Mouse (Mus musculus): Measurements from ENCODE around the gene Tnf.

The Tnf gene

GRCm38 (mm10) chr17:35201787-35202186 lies at the start of gene Tnf:
TSS of gene Tnf (minus strand) at chr17:35202007.
- no peak for DNase-seq (ENCODE audit: low read depth)

GRCm38 (mm10) chr17:35251162-35251719 lies 49.4 kb upstream of the Tnf start:
- DNase-seq (ENCODE audit: low read depth), result no peak

GRCm38 (mm10) chr17:35250348-35251120 lies 48.7 kb upstream of the Tnf start:
- DNase-seq (ENCODE audit: low read depth), result no peak

- DNase-seq (ENCODE audit: low read depth), result no peak
These were observed 47.8 kb upstream of the Tnf start for GRCm38 (mm10) chr17:35249451-35250197.

GRCm38 (mm10) chr17:35248986-35249385 lies 47.2 kb upstream of the Tnf start:
- no peak for DNase-seq (ENCODE audit: low read depth)

GRCm38 (mm10) chr17:35247144-35247543 lies 45.3 kb upstream of the Tnf start:
- DNase-seq (ENCODE audit: low read depth), result no peak

GRCm38 (mm10) chr17:35245731-35246623 lies 44.2 kb upstream of the Tnf start:
- peak; percentile 66 for DNase-seq (ENCODE audit: low read depth)

- no peak for DNase-seq (ENCODE audit: low read depth)
These were observed 43.2 kb upstream of the Tnf start for GRCm38 (mm10) chr17:35244999-35245398.

GRCm38 (mm10) chr17:35243086-35243485 lies 41.3 kb upstream of the Tnf start:
- peak; percentile 81 for DNase-seq (ENCODE audit: low read depth)

GRCm38 (mm10) chr17:35242015-35242941 lies 40.5 kb upstream of the Tnf start:
- peak; percentile 88 for DNase-seq (ENCODE audit: low read depth)

- DNase-seq (ENCODE audit: low read depth), result peak; percentile 98
These were observed 39.7 kb upstream of the Tnf start, which contains the start of gene Ddx39b for GRCm38 (mm10) chr17:35241305-35242014. TSS of gene Ddx39b (plus strand) at chr17:35241746.

GRCm38 (mm10) chr17:35240384-35241304 lies 38.8 kb upstream of the Tnf start:
- DNase-seq (ENCODE audit: low read depth), result no peak

- DNase-seq (ENCODE audit: low read depth), result no peak
These were observed 37.9 kb upstream of the Tnf start for GRCm38 (mm10) chr17:35239700-35240099.

GRCm38 (mm10) chr17:35237504-35237903 lies 35.7 kb upstream of the Tnf start:
- no peak for DNase-seq (ENCODE audit: low read depth)

GRCm38 (mm10) chr17:35236996-35237395 lies 35.2 kb upstream of the Tnf start:
- no peak for DNase-seq (ENCODE audit: low read depth)

- DNase-seq (ENCODE audit: low read depth), result peak; percentile 95
These were observed 34.6 kb upstream of the Tnf start for GRCm38 (mm10) chr17:35236390-35236746.

GRCm38 (mm10) chr17:35235614-35236389 lies 34.0 kb upstream of the Tnf start, which contains the start of gene Nfkbil1:
TSS of gene Nfkbil1 (minus strand) at chr17:35235792.
- DNase-seq (ENCODE audit: low read depth), result peak; percentile 98

GRCm38 (mm10) chr17:35234903-35235302 lies 33.1 kb upstream of the Tnf start:
- peak; percentile 69 for DNase-seq (ENCODE audit: low read depth)

All from NIH3T3 (cell line).